ENCODE assay signal across 8 mouse cellular contexts in the genomic region with DNA sequence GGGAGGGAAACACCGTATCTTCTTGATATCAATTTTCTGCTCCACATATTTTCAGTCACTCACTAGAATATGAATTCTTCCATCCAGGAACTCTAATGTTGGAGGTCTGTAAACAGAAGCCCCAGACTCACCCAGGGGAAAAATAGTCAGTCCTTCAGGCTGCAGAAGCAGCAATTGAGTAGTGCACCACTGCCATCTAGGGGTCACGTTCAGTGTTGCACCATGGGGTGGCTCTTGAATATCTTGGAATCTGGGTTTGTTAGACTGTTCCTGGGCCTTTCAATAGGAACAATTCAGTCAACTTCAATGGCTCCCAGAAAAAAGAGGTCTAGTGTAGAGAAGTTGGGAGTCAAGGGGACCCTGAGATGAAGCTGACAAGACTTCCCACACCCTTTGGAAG.
DNase-seq lines count a peak whose midpoint lies in the region; ATAC-seq and TF ChIP-seq lines count a peak whose summit lies in the region.
"Not testable (repeated sequence)": the region's sequence is repeated elsewhere in the genome, so short reads cannot be mapped to it uniquely, and the experiment has no call there.

No protein-coding gene starts in this region.

- H3K79me2 ChIP-seq in CH12.LX (replicated peaks; ENCODE audit: control insufficient read depth, extremely low read depth, insufficient read depth, poor library complexity, severe bottlenecking), result not testable (repeated sequence)

- H3K4me3 ChIP-seq in CH12.LX (replicated peaks in 1 of 3; ENCODE audit: low read depth in 2 of 3, low read length in 2 of 3, poor library complexity in 1 of 3); hindbrain, embryonic 10.5 days; liver, embryonic 14.5 days (ENCODE audit: insufficient read depth in 1 of 2, low read depth in 2 of 2, low read length in 2 of 2): not testable (repeated sequence)

- TF ChIP-seq RAD21 in CH12.LX (IDR thresholded peaks at IDR 0.05; ENCODE audit: low read depth, low read length), result peak; percentile 75

- 18% methylated on average over 2 of the region's 2 CpGs for WGBS in hindbrain, embryonic 10.5 days
- whole genome bisulfite sequencing in liver, embryonic 14.5 days (ENCODE audit: insufficient replicate concordance), result 17% methylated on average over 2 of the region's 2 CpGs

- H3K4me1 ChIP-seq in CH12.LX (ENCODE audit: control insufficient read depth in 1 of 2, insufficient read depth in 2 of 2); hindbrain, embryonic 10.5 days (replicated peaks); liver, embryonic 14.5 days (replicated peaks; ENCODE audit: control insufficient read depth in 2 of 2, insufficient read depth in 2 of 2, low read length in 1 of 2): not testable (repeated sequence)

- ATAC-seq in liver, embryonic 14.5 days (ENCODE audit: insufficient read depth), result not testable (repeated sequence)

- H3K4me2 ChIP-seq in CH12.LX (ENCODE audit: insufficient read depth, low read depth, poor library complexity, severe bottlenecking); liver, embryonic 14.5 days (ENCODE audit: low read depth): not testable (repeated sequence)

- H3K9me3 ChIP-seq in CH12.LX (replicated peaks; ENCODE audit: low read length); liver, embryonic 14.5 days (ENCODE audit: control insufficient read depth, low read length): not testable (repeated sequence)
- H3K9me3 ChIP-seq in hindbrain, embryonic 10.5 days, result peaks cover 17% of the 10 kb centered on the region

- H3K36me3 ChIP-seq in CH12.LX (replicated peaks in 1 of 2; ENCODE audit: control insufficient read depth in 1 of 2, insufficient read depth in 1 of 2, low read length in 1 of 2); hindbrain, embryonic 10.5 days; liver, embryonic 14.5 days (replicated peaks; ENCODE audit: control insufficient read depth, insufficient read depth, low read depth): not testable (repeated sequence)

- peak; percentile 67 to 78 for TF ChIP-seq CTCF in CH12.LX (conservative IDR thresholded peaks at IDR 0.05 in 1 of 2, IDR thresholded peaks at IDR 0.05 in 1 of 2; ENCODE audit: low read depth in 2 of 2, low read length in 2 of 2)
- peak; percentile 77 for TF ChIP-seq CTCF in liver, embryonic 14.5 days (IDR thresholded peaks at IDR 0.05; ENCODE audit: low read depth)

- DNase-seq in CH12.LX (ENCODE audit: extremely low read depth), result peak; percentile 52
- DNase-seq in cerebellum, adult 9-10 months, result peak; percentile 66
- peak; percentile 1 to 85 for DNase-seq in frontal cortex, adult 2 months (ENCODE audit: extremely low spot score in 1 of 2, low spot score in 1 of 2)
- DNase-seq in hindbrain, embryonic 10.5 days (ENCODE audit: low spot score), result peak; percentile 75
- peak; percentile 12 to 69 for DNase-seq in layer of hippocampus, adult 8-10 months (ENCODE audit: low spot score in 2 of 2)
- peak in 1 of 3 experiments; percentile 0 for DNase-seq in liver, embryonic 14.5 days (ENCODE audit: low read depth in 3 of 3, low spot score in 3 of 3)
- peak; percentile 60 for DNase-seq in ovary, postnatal 36 days (ENCODE audit: low spot score)
- peak; percentile 6 for DNase-seq in testis, postnatal 14 days (ENCODE audit: low spot score)

- not testable (repeated sequence) for H3K9ac ChIP-seq in CH12.LX (ENCODE audit: insufficient read depth, low read depth); liver, embryonic 14.5 days (replicated peaks)

- not testable (repeated sequence) for H3K27ac ChIP-seq in CH12.LX (ENCODE audit: insufficient read depth, low read depth); hindbrain, embryonic 10.5 days; liver, embryonic 14.5 days

- in situ Hi-C loops in CH12.LX (cut with MboI; ENCODE audit: low pct_ligation_motif_present, low pct_unique_long_range_greater_than_20kb, low sequenced_read_pairs), result loop anchor here (25.0 kb wide), 2 partner anchors 101 to 326 kb away; a partner anchor contains a TSS

- not testable (repeated sequence) for H3K27me3 ChIP-seq in CH12.LX (replicated peaks); hindbrain, embryonic 10.5 days (ENCODE audit: insufficient read depth, poor library complexity, severe bottlenecking); liver, embryonic 14.5 days (ENCODE audit: control insufficient read depth, insufficient read depth, low read length)

- not testable (repeated sequence) for TF ChIP-seq EP300 in CH12.LX (IDR thresholded peaks at IDR 0.05; ENCODE audit: low read length); liver, embryonic 14.5 days (IDR thresholded peaks at IDR 0.05; ENCODE audit: low read depth)

- TF ChIP-seq POLR2A in CH12.LX (IDR thresholded peaks at IDR 0.05; ENCODE audit: low read depth, low read length), result not testable (repeated sequence)

- dilution Hi-C loops in CH12.LX (cut with MboI; ENCODE audit: extremely low pct_ligation_motif_present, extremely low pct_unique_long_range_greater_than_20kb, low sequenced_read_pairs), result not testable (repeated sequence)

TF ChIP-seq in CH12.LX, 34 proteins besides CTCF, POLR2A, EP300 and RAD21:
- TF ChIP-seq ZC3H11A (IDR thresholded peaks at IDR 0.05; ENCODE audit: low read depth, low read length) (peak; percentile 47), SMC3 (IDR thresholded peaks at IDR 0.05; ENCODE audit: low read depth, low read length) (peak; percentile 72)
